Mouse (Mus musculus) C2C12 (cell line): ENCODE results near the gene Asic2.

Experiments
- CEBPB ChIP-seq: IDR thresholded peaks from one replicate; pipeline ENCODE4 v1.6.1; 2011; ENCODE audit warnings: low read depth, mild to moderate bottlenecking, control low read depth, moderate library complexity
- CTCF ChIP-seq: IDR thresholded peaks from one replicate; pipeline ENCODE4 v1.5.1; 2011; ENCODE audit not compliant: control insufficient read depth, insufficient read depth, insufficient read length
- FOSL1 ChIP-seq: IDR thresholded peaks from one replicate; pipeline ENCODE4 v1.8.0; 2011; ENCODE audit warnings: mild to moderate bottlenecking, low read length; ENCODE audit not compliant: poor library complexity, insufficient read depth, severe bottlenecking
- MAX ChIP-seq: IDR thresholded peaks from one replicate; pipeline ENCODE4 v1.6.1; 2011; ENCODE audit warnings: mild to moderate bottlenecking, control low read depth
- MYOD1 ChIP-seq: IDR thresholded peaks from one replicate; pipeline ENCODE4 v1.6.1; 2011; ENCODE audit warnings: low read depth; ENCODE audit not compliant: control insufficient read depth, insufficient read length
- USF1 ChIP-seq: IDR thresholded peaks from one replicate; pipeline ENCODE4 v1.6.1; 2011; ENCODE audit warnings: low read depth, mild to moderate bottlenecking, control low read depth, moderate library complexity

- no peak for TF ChIP-seq CTCF
- TF ChIP-seq CEBPB, result no peak
- TF ChIP-seq MYOD1, result no peak
- no peak for TF ChIP-seq FOSL1
- no peak for TF ChIP-seq USF1
- TF ChIP-seq MAX, result no peak
Measured at GRCm38 (mm10) chr11:80902664-80903063, 1065.6 kb downstream of the Asic2 start.
